Mouse (Mus musculus) liver, embryonic 14.5 days (tissue): ENCODE results near the gene Adat2.

Experiments
- CTCF ChIP-seq: IDR thresholded peaks from 2 replicates; pipeline ENCODE4 v1.5.1; 2016; ENCODE audit warnings: antibody characterized with exemption, low read depth, control low read depth
- EP300 ChIP-seq: IDR thresholded peaks from 2 replicates; pipeline ENCODE4 v1.6.1; 2016; ENCODE audit warnings: antibody characterized with exemption, low read depth

DNA sequence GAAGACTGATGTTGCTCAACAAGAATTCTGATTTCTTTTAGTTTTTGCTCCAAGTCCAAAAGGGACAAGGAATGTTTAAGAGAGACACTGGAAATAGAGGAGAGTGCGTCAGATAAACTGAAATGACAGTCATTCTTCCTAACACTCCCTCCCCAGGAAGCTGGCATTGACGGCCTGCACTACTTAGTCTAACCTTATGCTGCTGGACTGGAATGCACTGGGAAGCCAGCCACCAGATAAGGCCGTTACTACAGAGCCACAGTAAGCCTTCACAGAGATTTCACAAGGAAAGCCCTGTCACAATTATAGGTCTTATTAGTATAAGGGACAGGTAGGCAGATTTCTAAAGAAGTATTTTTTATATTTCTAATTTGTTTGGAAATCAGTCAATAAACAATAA is 17.9 kb upstream of the Adat2 start:
- TF ChIP-seq CTCF (no peak), EP300 (no peak)
